Mouse (Mus musculus): Measurements from ENCODE around the gene Znrd1as. TPM values are rescaled to one million over a fixed set of nuclear protein-coding genes. Genes with fewer than 3 reads are reported as not detected.

The Znrd1as gene
- total RNA-seq, 2 experiments from 2014 or later, result 6.2 to 7.3 TPM

DNA sequence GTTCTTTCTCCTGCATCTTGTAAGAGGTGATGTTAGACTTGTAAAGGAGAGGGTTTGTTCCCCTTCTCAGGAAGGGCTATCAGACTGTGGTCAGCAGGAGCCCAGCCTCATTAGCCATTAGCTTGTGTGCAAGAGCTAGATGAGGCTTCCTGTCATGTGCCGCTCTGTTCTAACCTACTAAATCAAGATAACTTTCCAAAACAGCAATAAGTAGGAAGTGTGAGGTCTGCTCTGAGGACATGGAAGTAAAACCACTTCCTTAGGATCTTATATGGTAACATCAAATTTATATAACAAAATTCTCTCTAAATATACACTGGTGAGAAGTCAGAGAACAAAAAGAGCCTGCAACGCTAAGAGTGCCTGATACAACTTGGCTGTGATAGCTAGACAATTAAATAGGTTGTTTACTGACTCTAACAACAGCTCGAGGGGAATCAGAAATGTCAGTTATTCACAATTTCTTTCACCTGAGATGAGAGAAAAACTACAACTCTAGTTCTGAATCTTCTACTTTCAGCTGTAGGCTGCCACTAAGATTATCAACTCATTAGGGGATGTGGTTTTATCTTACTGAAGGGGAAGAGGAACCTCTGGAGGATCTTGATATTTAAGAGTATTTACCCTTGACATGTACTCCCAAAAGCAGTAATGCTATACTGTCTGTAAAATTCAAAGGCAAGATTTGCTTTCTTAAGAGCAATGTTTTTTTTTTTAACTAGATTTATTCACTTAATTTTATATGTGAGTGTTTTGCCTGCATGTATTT, 34.1 kb downstream of the Znrd1as start:
- no peak overlapping the region for H3K4me3 ChIP-seq
- TF ChIP-seq CTCF (conservative IDR thresholded peaks at IDR 0.05), result no peak
- no peak for DNase-seq (ENCODE audit: low spot score in 2 of 2)
- no peak overlapping the region for H3K27ac ChIP-seq

DNA sequence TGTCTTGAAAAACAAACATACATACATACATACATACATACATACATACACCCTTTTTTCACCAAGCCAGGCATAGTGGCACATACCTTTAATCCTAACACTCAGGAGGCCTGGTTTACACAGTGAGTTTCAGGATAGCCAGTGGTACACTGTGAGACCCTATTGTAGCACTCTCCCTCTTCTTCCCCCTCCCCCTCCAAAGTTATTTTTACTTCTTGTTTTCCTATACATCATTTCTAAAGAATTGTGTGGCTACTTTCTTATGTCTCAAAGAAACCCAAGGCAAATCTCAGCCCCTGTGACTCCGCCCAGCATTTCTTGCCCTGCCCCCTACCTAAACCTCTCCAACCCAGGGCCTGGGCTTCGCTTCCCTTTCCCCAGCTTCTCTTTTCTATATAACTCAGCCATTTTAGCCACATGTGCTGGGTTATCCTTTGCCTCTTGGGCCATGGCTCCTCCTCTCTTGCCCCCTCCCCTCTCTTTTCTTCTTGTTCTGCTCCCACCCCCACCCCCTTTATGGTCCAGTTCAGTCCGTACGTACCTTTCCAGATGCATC, 35.5 kb downstream of the Znrd1as start:
- DNase-seq (ENCODE audit: low spot score in 2 of 2), result no peak
- Histone ChIP-seq H3K27ac (no peak overlapping the region), H3K4me3 (no peak overlapping the region)
- no peak for TF ChIP-seq CTCF (conservative IDR thresholded peaks at IDR 0.05)

DNA sequence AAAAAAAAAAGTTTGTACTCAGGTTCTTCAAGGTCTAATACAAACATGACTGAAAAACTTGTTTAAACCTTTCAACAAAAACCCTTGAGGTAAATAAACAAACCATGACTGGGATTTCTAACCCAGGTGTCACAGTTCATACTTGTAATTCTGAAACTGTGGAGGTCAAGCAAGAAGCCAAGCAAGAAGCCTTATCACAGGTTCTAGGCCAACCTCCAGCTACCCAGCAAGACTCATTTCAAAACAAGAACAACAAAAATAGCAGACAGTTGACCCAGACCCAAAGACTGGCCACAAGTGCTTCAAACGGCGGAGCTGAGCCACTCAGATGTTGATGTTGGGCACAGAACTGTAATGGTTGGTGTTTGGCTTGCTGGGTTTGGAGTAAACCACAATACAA, 36.1 kb downstream of the Znrd1as start:
- DNase-seq (ENCODE audit: low spot score in 2 of 2), result no peak
- Histone ChIP-seq H3K27ac (no peak overlapping the region), H3K4me3 (no peak overlapping the region)
- TF ChIP-seq CTCF (conservative IDR thresholded peaks at IDR 0.05), result no peak

DNA sequence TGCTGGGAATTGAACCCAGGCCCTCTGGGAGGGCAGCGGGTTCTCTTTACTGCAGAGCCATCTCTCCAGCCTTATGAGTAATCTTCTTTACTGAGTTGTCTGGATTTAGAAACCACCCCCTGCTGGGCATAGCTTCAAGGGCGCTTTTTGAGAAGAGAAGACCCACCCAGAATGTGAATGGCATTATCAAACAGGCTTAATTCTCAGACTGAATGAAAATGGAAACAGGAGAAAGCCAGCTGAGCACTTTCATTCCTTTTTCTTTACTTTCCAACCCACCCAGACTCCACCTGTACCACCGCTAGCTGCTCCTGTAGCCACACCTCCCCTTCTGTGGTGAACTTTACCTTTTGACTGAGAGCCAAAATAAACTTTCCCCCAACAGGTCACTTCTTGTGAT, 37.1 kb downstream of the Znrd1as start:
- no peak overlapping the region for H3K4me3 ChIP-seq
- no peak for TF ChIP-seq CTCF (conservative IDR thresholded peaks at IDR 0.05)
- no peak overlapping the region for H3K27ac ChIP-seq
- no peak for DNase-seq (ENCODE audit: low spot score in 2 of 2)

DNA sequence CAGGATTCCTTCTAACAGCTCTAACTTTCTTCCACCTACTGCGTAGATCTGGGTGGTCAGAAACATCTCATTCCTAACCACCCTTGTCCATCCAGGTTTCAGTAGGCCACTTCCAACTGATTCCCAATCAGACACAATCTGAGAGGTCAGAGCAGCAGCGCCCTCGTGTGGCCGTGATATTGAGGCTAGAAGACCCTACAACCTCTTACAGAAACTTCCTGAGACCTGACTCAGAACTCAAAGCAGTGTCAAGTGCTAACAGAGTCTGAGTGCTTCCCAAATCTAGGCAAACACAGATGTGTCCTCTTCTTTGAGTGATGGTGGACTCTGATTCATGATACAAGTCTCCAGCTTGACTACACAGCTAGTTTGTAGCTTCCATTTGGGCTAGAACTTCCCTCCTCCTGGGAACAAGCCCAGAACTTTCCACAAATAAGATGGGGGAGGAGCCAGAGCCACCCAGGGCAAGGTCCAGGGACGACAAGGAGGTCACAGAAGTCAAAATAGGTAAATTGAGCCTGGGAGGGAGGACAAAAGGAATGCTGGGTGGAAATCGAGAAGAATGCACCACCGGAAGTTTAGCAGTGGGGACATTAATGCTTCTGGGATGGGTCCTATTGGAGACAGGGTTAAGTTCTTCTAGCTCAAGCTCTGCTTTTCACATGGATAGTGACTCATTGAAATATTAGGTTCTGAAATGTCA, 38.8 kb downstream of the Znrd1as start:
- no peak overlapping the region for H3K27ac ChIP-seq
- TF ChIP-seq CTCF (conservative IDR thresholded peaks at IDR 0.05), result peak; percentile 90
- DNase-seq (ENCODE audit: low spot score in 2 of 2), result peak; percentile 68 to 80
- no peak overlapping the region for H3K4me3 ChIP-seq

DNA sequence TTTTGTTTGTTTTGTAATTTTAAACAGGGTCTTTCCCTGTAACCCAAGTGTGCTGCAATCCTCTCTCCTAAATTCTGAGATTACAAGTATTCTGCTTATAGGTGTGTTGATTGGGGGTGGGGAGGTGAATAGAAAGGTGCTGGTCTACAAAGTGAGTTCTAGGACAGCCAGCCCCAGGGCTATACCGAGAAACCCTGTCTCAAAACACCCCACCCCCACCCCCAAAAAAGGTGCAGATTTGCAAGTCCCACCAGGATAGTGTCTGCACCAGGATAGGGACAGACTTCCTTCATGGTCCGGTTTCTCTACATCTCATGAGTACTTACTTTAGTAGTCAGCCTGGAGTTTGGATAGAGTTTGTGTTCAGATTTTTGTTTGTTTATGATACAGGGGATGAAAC, 40.1 kb downstream of the Znrd1as start:
- TF ChIP-seq CTCF (conservative IDR thresholded peaks at IDR 0.05), result no peak
- Histone ChIP-seq H3K27ac (no peak overlapping the region), H3K4me3 (no peak overlapping the region)
- DNase-seq (ENCODE audit: low spot score in 2 of 2), result no peak

DNA sequence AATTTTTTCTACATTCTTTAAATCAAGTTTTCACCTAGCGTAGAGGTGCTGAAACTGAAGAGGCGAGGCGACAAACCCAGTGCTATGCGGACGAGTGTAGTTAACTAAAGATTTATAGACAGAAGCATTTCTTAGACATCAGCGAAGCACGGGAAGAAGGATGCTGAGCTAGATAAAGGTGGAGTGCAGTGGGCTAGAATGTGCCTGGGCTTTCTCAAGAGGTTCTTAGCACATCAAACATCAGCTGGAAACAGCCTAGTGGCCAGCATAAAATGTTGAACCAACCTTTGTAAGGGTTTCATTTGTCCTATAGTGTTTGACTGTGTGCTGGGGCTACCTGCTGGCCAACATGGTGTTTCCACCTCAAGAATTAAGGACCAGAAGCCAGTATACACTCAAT, 42.5 kb downstream of the Znrd1as start, which contains the start of gene Zfp57:
TSS of gene Zfp57 (plus strand) at position 301 of the 400 bp plus-strand sequence.
- TF ChIP-seq CTCF (conservative IDR thresholded peaks at IDR 0.05), result no peak
- H3K27ac ChIP-seq, result no peak within 1 kb of the TSS
- no peak for DNase-seq (ENCODE audit: low spot score in 2 of 2)
- H3K4me3 ChIP-seq, result no peak within 1 kb of the TSS

DNA sequence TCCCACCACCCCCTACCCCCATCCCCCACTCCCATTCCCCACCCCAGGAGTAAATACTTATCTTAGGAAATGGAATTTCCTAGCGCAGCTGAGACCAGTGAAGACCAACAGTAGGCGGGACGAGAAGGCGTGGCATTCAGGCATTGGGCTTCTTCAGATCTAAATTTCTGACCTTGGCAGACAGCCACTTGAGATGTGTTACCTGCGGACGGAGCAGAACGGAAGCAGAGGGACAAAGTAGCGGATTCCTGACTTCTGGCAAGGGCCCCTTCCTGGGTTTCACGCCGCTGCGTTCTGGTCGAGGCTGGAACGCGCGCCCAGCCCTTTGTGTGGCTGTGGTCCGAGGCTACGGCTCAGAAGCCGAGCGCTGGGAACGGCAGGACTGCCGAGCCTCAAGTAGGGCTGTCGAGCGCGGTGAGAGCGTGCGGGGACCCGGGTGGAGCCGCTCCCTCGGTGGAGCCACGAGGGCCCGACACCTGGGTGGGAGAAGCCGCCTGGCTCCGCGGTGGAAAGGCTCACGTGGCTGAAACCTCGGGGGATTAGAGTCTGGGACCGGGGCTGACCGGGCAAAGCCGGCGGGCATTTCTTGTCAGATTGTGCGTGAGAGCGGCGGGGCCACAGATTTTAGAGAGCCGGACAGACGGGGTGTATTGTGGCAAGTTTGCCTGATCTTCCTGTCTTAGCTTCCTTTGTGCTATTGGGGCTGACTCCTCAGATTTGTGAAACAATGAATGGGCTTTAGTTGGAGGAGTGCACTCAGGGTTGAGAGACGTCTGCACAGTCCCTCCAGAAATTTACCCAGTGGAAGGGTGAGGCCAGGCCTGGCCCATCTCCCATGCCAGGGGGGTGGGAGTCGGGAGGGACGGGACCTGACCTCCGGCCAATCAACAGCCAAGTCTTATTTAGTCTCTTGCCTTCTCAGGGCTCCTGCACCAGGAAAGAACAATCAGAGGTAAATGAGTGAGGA, 44.3 kb downstream of the Znrd1as start:
- no peak for TF ChIP-seq CTCF (conservative IDR thresholded peaks at IDR 0.05)
- Histone ChIP-seq H3K4me3 (peak overlapping the region; percentile 70), H3K27ac (peak overlapping the region; percentile 80)
- peak; percentile 4 to 33 for DNase-seq (ENCODE audit: low spot score in 2 of 2)

DNA sequence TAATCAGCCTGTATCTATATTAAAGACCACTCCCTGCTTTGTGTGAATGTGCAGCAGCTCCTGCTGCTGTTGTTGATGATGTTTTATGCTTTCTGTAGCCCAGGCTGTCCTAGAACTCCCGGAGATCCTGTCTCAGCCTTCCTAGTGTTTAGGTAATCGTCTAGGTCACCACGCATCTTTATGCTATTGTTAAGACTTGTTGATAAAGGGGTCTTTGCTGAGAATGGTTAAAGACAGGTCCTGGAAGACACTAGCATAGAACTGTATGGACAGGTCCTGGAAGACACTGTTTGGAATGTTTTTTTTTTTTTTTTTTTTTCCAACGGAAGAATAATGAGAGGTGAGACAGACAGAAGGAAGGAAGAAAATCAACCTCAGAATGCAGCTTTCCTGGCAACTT, 45.0 kb downstream of the Znrd1as start:
- H3K4me3 ChIP-seq, result peak overlapping the region; percentile 70
- H3K27ac ChIP-seq, result no peak overlapping the region
- TF ChIP-seq CTCF (conservative IDR thresholded peaks at IDR 0.05), result no peak
- no peak for DNase-seq (ENCODE audit: low spot score in 2 of 2)

DNA sequence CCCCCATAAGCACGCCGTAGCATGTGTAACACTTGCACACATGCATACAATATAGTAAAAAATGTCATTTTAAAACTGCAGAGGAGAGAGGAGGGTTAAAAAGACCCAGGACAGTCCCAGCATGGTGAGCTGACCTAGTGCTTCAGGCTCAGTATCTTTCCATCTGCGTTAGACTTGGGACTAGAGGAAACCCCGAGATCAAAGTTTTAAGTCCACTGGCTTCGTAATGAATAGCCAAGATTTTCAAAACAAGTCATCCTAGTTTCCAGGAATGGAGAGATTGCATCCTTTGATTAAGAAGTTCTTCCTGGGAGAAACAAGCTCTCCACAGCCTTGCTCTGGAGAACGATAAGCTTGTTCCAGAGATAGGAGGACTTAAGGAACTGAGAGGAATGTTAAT, 49.8 kb downstream of the Znrd1as start:
- no peak for TF ChIP-seq CTCF (conservative IDR thresholded peaks at IDR 0.05)
- Histone ChIP-seq H3K27ac (no peak overlapping the region), H3K4me3 (no peak overlapping the region)
- DNase-seq (ENCODE audit: low spot score in 2 of 2), result no peak

DNA sequence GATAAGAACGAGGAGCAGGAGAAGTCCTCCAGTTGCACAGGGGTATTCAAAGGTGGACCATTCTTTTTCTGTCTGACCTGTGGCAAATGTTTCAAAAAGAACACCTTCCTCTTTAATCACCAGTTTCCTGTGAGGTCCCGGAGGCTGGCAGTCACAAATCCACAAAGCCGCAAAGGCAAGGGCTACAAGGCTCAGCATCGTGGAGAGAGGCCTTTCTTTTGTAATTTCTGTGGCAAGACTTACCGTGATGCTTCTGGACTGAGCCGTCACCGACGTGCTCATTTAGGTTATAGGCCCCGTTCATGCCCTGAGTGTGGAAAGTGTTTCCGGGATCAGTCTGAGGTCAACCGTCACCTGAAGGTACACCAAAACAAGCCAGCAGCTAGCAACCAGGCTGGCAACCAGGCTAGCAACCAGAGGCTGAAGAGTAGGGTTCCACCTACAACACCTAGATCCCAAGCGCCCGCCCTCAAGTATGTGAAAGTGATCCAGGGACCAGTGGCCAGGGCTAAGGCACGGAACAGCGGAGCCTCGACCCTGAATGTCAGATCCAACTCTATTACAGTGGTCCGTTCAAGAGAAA, 51.2 kb downstream of the Znrd1as start:
- no peak for TF ChIP-seq CTCF (conservative IDR thresholded peaks at IDR 0.05)
- DNase-seq (ENCODE audit: low spot score in 2 of 2), result no peak
- no peak overlapping the region for H3K4me3 ChIP-seq
- H3K27ac ChIP-seq, result no peak overlapping the region

DNA sequence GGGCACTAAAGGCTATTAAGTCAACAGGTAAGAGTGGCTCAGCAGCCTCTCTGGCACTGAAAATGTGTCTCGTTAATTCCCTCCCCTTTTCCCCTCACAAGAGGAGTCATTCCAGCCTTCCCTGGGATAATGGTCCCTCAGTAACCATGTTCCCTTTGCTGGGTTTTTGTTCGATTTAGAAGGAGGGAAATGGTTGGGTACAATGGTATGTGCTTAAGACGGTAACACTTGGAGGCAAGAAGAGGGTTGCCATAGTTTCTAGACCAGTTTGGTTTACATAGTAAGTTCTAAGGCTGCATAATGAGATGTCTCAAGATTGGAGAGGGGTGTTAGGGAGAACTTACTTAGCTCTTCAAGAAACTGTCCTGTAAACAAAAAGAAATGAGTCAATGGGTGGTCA, 53.3 kb downstream of the Znrd1as start:
- TF ChIP-seq CTCF (conservative IDR thresholded peaks at IDR 0.05), result no peak
- DNase-seq (ENCODE audit: low spot score in 2 of 2), result no peak
- H3K27ac ChIP-seq, result no peak overlapping the region
- no peak overlapping the region for H3K4me3 ChIP-seq
